31 mouse cellular contexts compared by ENCODE assay signal in genomic region chr6:149585708-149586504, GRCm38 (mm10).
DNase-seq lines count a peak whose midpoint lies in the region; ATAC-seq and TF ChIP-seq lines count a peak whose summit lies in the region.
"Had no signal": no experiment of that assay in that cellular context is flagged by ENCODE, and none has a peak within 500 bp of the region (broad histone marks: within the 10 kb centered on the region; RNA-seq: fewer than 3 reads in every experiment).

No protein-coding gene starts in this region.

- no peak overlapping the region for H3K27ac ChIP-seq in forebrain, embryonic 14.5 days (ENCODE audit: low read depth, low read length)
- no peak overlapping the region for H3K27ac ChIP-seq in forebrain, embryonic 15.5 days (replicated peaks)
- no peak overlapping the region for H3K27ac ChIP-seq in hindbrain, postnatal 0 days
- H3K27ac ChIP-seq in kidney, embryonic 15.5 days, result no peak overlapping the region
- H3K27ac ChIP-seq: heart, embryonic 10.5 days; heart, embryonic 15.5 days; layer of hippocampus, adult 2 months; liver, embryonic 12.5 days; macrophage; midbrain, embryonic 10.5 days had no signal

- peak; percentile 10 for DNase-seq in forebrain, embryonic 14.5 days (ENCODE audit: low spot score)
- peak; percentile 17 for DNase-seq in A20 (ENCODE audit: low read depth, low spot score)
- DNase-seq in brain, embryonic 14.5 days (ENCODE audit: low read depth), result peak; percentile 20
- DNase-seq in hindbrain, postnatal 0 days (ENCODE audit: low spot score), result no peak
- no peak for DNase-seq in heart, adult 18-20 months
- DNase-seq: adrenal gland, postnatal 14 days; cerebellum, adult 11-12 months; cerebellum, postnatal 10 days; gastrocnemius, postnatal 14 days; kidney, adult 18-20 months; kidney, postnatal 36 days; left cerebral cortex, postnatal 4 days; liver, postnatal 0 days; right cerebral cortex, postnatal 25 days; spleen, adult 18-20 months; thymus, postnatal 14 days had no signal

- no peaks in the 10 kb centered on the region for H3K4me1 ChIP-seq in forebrain, embryonic 14.5 days (ENCODE audit: control insufficient read depth, insufficient read depth, low read length)
- H3K4me1 ChIP-seq in forebrain, embryonic 15.5 days, result no peaks in the 10 kb centered on the region
- H3K4me1 ChIP-seq in hindbrain, postnatal 0 days (ENCODE audit: insufficient read depth, low read length), result no peaks in the 10 kb centered on the region
- H3K4me1 ChIP-seq in kidney, embryonic 15.5 days, result no peaks in the 10 kb centered on the region
- H3K4me1 ChIP-seq: heart, embryonic 10.5 days; heart, embryonic 15.5 days; liver, embryonic 12.5 days; midbrain, embryonic 10.5 days had no signal

- H3K27me3 ChIP-seq in forebrain, embryonic 14.5 days (replicated peaks; ENCODE audit: control insufficient read depth, insufficient read depth, low read length), result no peaks in the 10 kb centered on the region
- no peaks in the 10 kb centered on the region for H3K27me3 ChIP-seq in forebrain, embryonic 15.5 days
- no peaks in the 10 kb centered on the region for H3K27me3 ChIP-seq in hindbrain, postnatal 0 days (ENCODE audit: insufficient read depth, low read length)
- no peaks in the 10 kb centered on the region for H3K27me3 ChIP-seq in kidney, embryonic 15.5 days
- H3K27me3 ChIP-seq: CH12.LX; heart, embryonic 15.5 days; liver, embryonic 12.5 days; Patski had no signal

- H3K9me3 ChIP-seq in forebrain, embryonic 14.5 days (replicated peaks; ENCODE audit: control insufficient read depth, low read length), result peaks cover 9% of the 10 kb centered on the region
- peaks cover 18% of the 10 kb centered on the region for H3K9me3 ChIP-seq in forebrain, embryonic 15.5 days
- 0 out of 2 replicates have a peak, but pooled peaks cover 11% of the 10 kb centered on the region for H3K9me3 ChIP-seq in hindbrain, postnatal 0 days (ENCODE audit: low read length)
- H3K9me3 ChIP-seq in kidney, embryonic 15.5 days (replicated peaks), result peaks cover 12% of the 10 kb centered on the region

- ATAC-seq in forebrain, embryonic 14.5 days, result no peak
- ATAC-seq in forebrain, embryonic 15.5 days (replicated peaks), result no peak
- 0 out of 2 replicates have a peak, but pooled peaks have one; percentile 6 for ATAC-seq in megakaryocyte progenitor cell, adult 5-6 weeks (replicated peaks; ENCODE audit: poor library complexity)
- no peak for ATAC-seq in hindbrain, postnatal 0 days
- no peak for ATAC-seq in kidney, embryonic 15.5 days (replicated peaks; ENCODE audit: low FRiP score)
- ATAC-seq: hindbrain, embryonic 16.5 days; liver, embryonic 12.5 days; liver, postnatal 0 days; lung, postnatal 0 days; Patski had no signal

- no peaks in the 10 kb centered on the region for H3K36me3 ChIP-seq in forebrain, embryonic 14.5 days (ENCODE audit: control insufficient read depth, insufficient read depth, low read length)
- peaks cover 3% of the 10 kb centered on the region for H3K36me3 ChIP-seq in forebrain, embryonic 15.5 days
- no peaks in the 10 kb centered on the region for H3K36me3 ChIP-seq in hindbrain, postnatal 0 days (ENCODE audit: insufficient read depth, low read length)
- H3K36me3 ChIP-seq in kidney, embryonic 15.5 days, result 0 out of 2 replicates have a peak, but pooled peaks cover 9% of the 10 kb centered on the region
- H3K36me3 ChIP-seq: heart, embryonic 15.5 days; liver, embryonic 12.5 days had no signal

- TF ChIP-seq CTCF in brain, embryonic 14.5 days (IDR thresholded peaks at IDR 0.05; ENCODE audit: borderline replicate concordance, extremely low read depth, insufficient read depth, insufficient read length), result no peak
- TF ChIP-seq CTCF in hindbrain, postnatal 0 days (IDR thresholded peaks at IDR 0.05; ENCODE audit: low read depth), result no peak

- H3K9ac ChIP-seq in forebrain, embryonic 14.5 days (ENCODE audit: low read length), result no peak overlapping the region
- no peak overlapping the region for H3K9ac ChIP-seq in forebrain, embryonic 15.5 days (replicated peaks)
- no peak overlapping the region for H3K9ac ChIP-seq in hindbrain, postnatal 0 days (replicated peaks; ENCODE audit: low read length)
- H3K9ac ChIP-seq in kidney, embryonic 15.5 days, result no peak overlapping the region
- H3K9ac ChIP-seq: heart, embryonic 15.5 days; liver, embryonic 12.5 days; liver, postnatal 0 days had no signal

- no peak for TF ChIP-seq POLR2A in brain, embryonic 14.5 days (IDR thresholded peaks at IDR 0.05; ENCODE audit: borderline replicate concordance, extremely low read depth, insufficient read depth, insufficient read length, poor library complexity, severe bottlenecking)

- 94% methylated on average over 7 of the region's 7 CpGs for WGBS in forebrain, embryonic 14.5 days
- WGBS in forebrain, embryonic 15.5 days, result 91% methylated on average over 7 of the region's 7 CpGs
- WGBS in hindbrain, postnatal 0 days, result 97% methylated on average over 7 of the region's 7 CpGs
- WGBS in kidney, embryonic 15.5 days, result 93% methylated on average over 7 of the region's 7 CpGs

- H3K4me2 ChIP-seq in forebrain, embryonic 14.5 days (ENCODE audit: low read length), result no peak overlapping the region
- H3K4me2 ChIP-seq in forebrain, embryonic 15.5 days (replicated peaks), result no peak overlapping the region
- no peak overlapping the region for H3K4me2 ChIP-seq in hindbrain, postnatal 0 days (ENCODE audit: low read depth, low read length)
- H3K4me2 ChIP-seq in kidney, embryonic 15.5 days, result no peak overlapping the region
- H3K4me2 ChIP-seq: heart, embryonic 15.5 days; liver, embryonic 12.5 days had no signal

- no peak overlapping the region for H3K4me3 ChIP-seq in forebrain, embryonic 14.5 days (ENCODE audit: low read depth, low read length)
- H3K4me3 ChIP-seq in forebrain, embryonic 15.5 days, result no peak overlapping the region
- no peak overlapping the region for H3K4me3 ChIP-seq in hindbrain, postnatal 0 days (ENCODE audit: low read length)
- no peak overlapping the region for H3K4me3 ChIP-seq in kidney, embryonic 15.5 days (replicated peaks)
- H3K4me3 ChIP-seq: erythroblast, embryonic 14.5 days; heart, embryonic 10.5 days; heart, embryonic 15.5 days; layer of hippocampus, adult 2 months; liver, embryonic 12.5 days; midbrain, embryonic 10.5 days; myocyte had no signal

Comparison
In these comparisons a context has a peak if more than half of its experiments do, and no peak if none do; other contexts are left out.
1. DNase-seq: peak in forebrain, embryonic 14.5 days (single experiment), A20 (single experiment) and brain, embryonic 14.5 days (single experiment); none in hindbrain, postnatal 0 days (single experiment) and heart, adult 18-20 months (0 of 2).